Mouse (Mus musculus) right cerebral cortex, postnatal 4 days (tissue): Measurements from ENCODE around the gene 1810046K07Rik.

Experiments used
- DNase-seq: peaks from one replicate; pipeline ENCODE4 v3.0.0-alpha.2; 2022

The 1810046K07Rik gene

GRCm38 (mm10) chr9:51328731-51329130, at the start of gene 1810046K07Rik:
TSS of gene 1810046K07Rik (minus strand) at chr9:51328917.
- DNase-seq: no peak

GRCm38 (mm10) chr9:51369560-51369959, 40.8 kb upstream of the 1810046K07Rik start:
- DNase-seq: no peak

GRCm38 (mm10) chr9:51367124-51367523, 38.4 kb upstream of the 1810046K07Rik start:
- no peak for DNase-seq

DNA sequence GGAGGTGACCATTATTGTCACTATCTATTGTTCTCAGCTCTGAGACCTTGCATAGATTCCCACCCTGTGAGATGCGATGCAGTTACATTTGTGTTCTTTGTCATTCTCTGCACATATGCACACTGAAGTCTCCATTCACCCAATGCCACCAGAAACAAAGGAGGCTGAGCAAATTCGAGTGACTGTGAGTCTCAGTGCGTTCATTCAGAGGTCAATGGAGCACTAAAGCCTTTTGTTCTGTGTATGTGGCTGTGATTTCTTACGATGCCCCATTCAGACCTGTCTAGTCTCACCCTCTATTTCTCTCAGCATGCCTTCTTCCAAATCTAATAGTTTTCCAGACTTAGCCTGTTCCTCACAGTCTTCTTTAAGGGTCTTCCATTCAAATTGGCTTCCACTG, 35.3 kb upstream of the 1810046K07Rik start:
- no peak for DNase-seq

GRCm38 (mm10) chr9:51353511-51353910, 24.8 kb upstream of the 1810046K07Rik start:
- no peak for DNase-seq

GRCm38 (mm10) chr9:51352896-51353295, 24.2 kb upstream of the 1810046K07Rik start:
- no peak for DNase-seq

DNA sequence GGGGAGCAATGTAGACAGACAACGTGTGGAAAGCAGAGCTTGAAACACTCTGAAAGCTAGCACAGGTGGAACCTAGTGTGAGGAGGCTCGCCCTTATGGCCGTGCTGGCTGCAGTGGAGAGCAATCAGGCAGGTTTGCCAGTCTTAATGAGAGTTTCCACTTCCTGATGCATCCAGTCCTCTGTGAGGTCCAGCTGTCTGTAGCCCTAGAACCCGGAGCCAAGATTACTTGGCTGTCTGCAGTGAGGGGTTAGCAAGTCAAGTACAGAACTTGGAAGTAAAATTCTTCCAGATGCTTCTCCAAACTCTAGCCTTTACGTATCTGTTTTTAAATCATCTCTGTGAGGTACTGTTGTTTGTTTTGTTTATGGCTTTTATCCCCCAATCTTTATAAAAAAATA, 20.7 kb upstream of the 1810046K07Rik start:
- no peak for DNase-seq

DNA sequence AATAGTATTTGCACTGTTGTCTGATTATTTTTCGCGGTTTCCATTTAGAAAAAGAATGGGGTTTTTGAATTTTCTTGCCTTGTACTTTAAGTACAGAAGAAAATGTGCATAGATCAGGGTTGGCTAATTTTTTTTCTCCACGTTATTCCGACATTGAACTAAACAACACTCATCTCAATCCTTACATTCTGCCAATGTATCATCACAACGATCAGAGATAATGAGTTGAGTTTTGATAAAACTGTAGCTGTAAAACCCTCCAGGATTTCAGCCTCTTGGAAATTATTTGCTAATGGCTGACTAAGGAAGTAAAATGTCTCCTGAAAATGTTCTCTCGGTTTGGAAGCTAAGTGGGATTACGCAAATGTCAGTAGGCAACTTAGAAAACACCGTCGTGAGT, 17.1 kb upstream of the 1810046K07Rik start:
- no peak for DNase-seq

DNA sequence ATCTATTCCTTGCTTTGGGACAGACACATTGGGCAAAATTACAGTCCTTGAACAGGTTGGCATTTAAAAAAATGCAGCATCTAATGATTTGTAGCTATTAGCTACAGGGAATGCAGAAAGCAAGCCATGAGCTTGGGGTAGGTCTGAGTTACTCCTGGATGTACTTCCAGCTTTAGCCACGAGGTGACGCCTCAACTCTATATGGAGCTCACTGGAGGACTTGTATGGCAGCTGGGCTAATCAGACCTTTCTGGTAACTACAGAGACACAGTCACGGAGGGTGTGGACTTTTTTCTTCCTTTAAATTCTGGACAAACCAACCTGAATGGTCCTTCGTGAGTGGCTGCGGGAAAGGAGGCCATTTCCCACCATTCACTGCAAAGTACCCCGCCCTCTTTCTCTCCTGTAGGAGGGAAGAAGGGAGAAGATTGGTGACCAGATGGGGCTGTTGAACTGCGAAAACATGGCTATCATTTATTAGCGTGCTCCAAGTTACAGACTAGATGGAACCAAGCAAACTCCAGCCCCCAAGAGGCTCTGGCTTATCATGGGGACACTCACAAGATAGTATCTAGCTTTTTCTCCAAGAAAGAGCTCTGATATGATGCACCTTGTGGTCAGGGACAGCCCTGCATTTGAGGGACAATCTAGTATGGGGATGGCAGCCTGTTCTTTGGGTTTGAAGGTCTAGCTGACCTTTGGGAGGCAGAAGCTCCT, 6.7 kb upstream of the 1810046K07Rik start:
- peak; percentile 94 for DNase-seq

- DNase-seq: no peak
Observed at GRCm38 (mm10) chr9:51331449-51332238, 2.9 kb upstream of the 1810046K07Rik start.

DNA sequence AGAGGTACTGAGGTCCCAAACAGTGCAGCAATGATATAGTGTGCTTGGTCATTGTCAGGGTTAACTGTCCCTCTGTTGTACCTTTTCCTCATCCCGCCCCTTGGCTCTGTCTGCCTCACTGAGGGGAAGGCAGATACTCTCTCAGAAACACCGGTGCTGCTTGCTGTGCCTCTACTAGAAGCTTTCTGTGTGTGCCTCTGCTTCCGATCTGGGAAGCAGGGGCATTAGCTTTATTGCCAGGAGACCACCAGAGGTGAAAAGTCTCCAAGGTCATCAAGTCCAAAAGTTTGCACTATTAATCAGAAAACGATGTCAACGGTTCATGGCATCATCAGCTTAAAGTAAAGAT, 1.2 kb downstream of the 1810046K07Rik start:
- no peak for DNase-seq

GRCm38 (mm10) chr9:51326619-51327554, 1.8 kb downstream of the 1810046K07Rik start:
- no peak for DNase-seq

GRCm38 (mm10) chr9:51324406-51325065, 4.2 kb downstream of the 1810046K07Rik start:
- no peak for DNase-seq

DNA sequence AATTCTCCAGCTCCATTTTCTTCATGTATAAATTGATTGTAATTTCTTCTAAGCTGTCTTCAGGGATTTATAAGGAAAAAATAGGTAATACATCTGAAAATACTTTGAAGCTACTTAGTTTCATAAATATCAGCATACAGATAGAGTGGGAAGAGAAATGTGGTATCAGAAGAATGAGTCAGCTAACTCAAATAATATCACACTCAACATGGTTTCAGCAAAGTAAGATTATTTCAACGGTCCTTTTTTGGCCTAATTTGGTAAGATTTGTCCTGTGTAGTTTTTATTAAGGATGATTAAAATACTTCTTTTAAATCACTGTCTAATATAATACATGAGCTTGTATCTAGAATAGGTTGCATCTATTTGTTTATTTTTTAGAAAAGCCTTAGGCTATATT, 8.6 kb downstream of the 1810046K07Rik start:
- no peak for DNase-seq

- DNase-seq: no peak
Observed at GRCm38 (mm10) chr9:51318246-51318645, 10.5 kb downstream of the 1810046K07Rik start.

DNA sequence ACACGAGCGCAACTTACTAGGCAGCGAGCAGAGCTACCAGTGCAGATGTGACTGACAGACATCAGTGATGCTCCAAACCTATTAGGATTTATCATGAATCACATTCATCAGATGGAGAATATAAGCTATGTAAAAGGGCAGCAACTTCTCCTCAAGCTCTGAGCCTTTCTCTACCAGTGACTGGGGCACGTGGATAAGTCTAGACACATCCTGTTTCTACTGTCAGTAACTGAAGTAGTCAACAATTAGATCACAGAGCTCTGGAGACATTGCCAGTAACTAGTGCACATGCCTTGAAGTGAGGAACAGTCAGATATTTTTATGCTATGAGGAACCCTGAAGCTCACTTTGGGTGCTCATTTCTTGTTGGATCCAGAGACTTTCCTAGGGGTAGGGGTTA, 11.4 kb downstream of the 1810046K07Rik start:
- no peak for DNase-seq

DNA sequence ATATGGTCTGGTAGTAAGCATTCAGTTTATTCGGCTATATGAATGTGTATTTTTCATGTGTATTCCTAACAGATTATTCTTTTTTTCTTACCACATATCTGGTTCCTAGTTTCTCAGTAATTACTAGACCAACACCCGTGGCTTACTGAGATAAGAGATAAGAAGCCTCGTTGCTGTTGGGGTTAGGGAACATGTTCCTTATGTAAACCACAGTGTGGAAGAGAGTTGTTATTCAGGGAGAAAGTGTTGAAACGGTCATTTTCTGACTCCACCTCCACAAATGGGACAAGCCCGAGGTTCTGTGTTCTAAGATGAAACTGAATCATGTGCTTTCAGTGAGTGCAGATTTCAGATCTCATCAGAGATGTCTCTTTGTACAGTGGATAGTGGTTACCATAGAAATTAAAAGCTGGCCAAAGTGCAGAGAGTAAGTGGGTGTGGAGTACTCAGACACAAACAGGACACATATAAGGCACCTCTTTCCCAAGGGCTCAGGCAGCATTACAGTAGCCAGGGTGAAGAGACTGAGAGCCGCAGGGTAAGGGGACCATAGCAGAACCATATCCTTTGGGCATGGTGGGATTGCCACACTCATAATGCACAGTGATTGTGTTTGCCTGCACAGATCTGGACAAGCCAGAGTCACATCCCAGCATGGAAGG, 13.2 kb downstream of the 1810046K07Rik start:
- DNase-seq: no peak

GRCm38 (mm10) chr9:51312554-51313317, 16.0 kb downstream of the 1810046K07Rik start:
- DNase-seq: no peak

GRCm38 (mm10) chr9:51310515-51310914, 18.2 kb downstream of the 1810046K07Rik start:
- no peak for DNase-seq

GRCm38 (mm10) chr9:51306351-51306750, 22.4 kb downstream of the 1810046K07Rik start:
- DNase-seq: no peak

DNA sequence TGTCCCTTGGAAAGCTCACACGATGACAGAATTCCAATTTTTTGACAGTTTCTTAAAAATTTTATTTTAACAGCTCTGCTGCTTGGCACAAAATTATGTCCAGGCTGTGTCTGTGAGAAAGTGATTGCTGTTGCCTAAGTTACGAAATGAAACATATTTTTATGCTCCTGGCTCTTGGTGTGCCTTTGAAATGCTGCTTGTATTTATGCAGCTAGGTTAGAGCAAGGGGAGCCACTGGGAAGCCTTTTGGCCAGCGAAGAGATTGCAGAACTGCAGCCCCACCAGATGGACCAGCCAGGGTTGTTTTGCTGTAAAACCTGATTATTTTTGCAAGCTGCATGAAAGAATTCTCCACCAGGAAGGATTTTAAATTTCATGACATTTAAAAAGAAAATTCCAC, 23.6 kb downstream of the 1810046K07Rik start:
- DNase-seq: peak; percentile 24
